Mouse (Mus musculus) midbrain, postnatal 0 days (tissue): ENCODE measurements at regions not wholly inside any gene's neighbourhood (a gene's known extent, or its start where the extent isn't known, plus 50 kb on each side); places are given as distances from the start of the nearest gene placed in this dataset.

Source experiments
- ATAC-seq: fragments of 200-750 bp; cut with Nextera tagmentation; 2 replicates; pipeline ENCODE4 v1.8.0; 2017; ENCODE audit warnings: moderate number of reproducible peaks, mild to moderate bottlenecking, moderate TSS enrichment, moderate library complexity; ENCODE audit not compliant: low FRiP score
- DNase-seq: peaks from one replicate; pipeline ENCODE4 v3.0.0-alpha.2; 2015; ENCODE audit warnings: low spot score
- H3K27ac ChIP-seq: fragments of 300-500 bp; sonication (generic); 2 replicates; pipeline ENCODE4 v1.5.1; 2014; ENCODE audit warnings: low read depth, mild to moderate bottlenecking, low read length, mixed read lengths
- H3K27me3 ChIP-seq: fragments of 300-500 bp; sonication (generic); 2 replicates; pipeline ENCODE4 v1.6.1; 2014; ENCODE audit warnings: low read length, control low read depth, mixed read lengths; ENCODE audit not compliant: insufficient read depth
- H3K36me3 ChIP-seq: fragments of 300-500 bp; sonication (generic); 2 replicates; pipeline ENCODE4 v1.6.1; 2014; ENCODE audit warnings: low read length, control low read depth, mixed read lengths; ENCODE audit not compliant: insufficient read depth
- H3K4me1 ChIP-seq: fragments of 300-500 bp; sonication (generic); 2 replicates; pipeline ENCODE4 v1.6.1; 2014; ENCODE audit warnings: mild to moderate bottlenecking, control low read depth, antibody characterized with exemption, low read length, mixed read lengths; ENCODE audit not compliant: insufficient read depth
- H3K4me2 ChIP-seq: fragments of 300-500 bp; sonication (generic); 2 replicates; pipeline ENCODE4 v1.6.1; 2014; ENCODE audit warnings: low read depth, mild to moderate bottlenecking, low read length, mixed read lengths; ENCODE audit not compliant: poor library complexity, severe bottlenecking
- H3K4me3 ChIP-seq: fragments of 300-500 bp; sonication (generic); 2 replicates; pipeline ENCODE4 v1.5.1; 2014; ENCODE audit warnings: low read depth, mild to moderate bottlenecking, low read length, moderate library complexity
- H3K9ac ChIP-seq: fragments of 300-500 bp; sonication (generic); replicated peaks from 2 replicates; pipeline ENCODE4 v1.6.1; 2014; ENCODE audit warnings: mild to moderate bottlenecking, low read length, moderate library complexity, mixed read lengths; ENCODE audit not compliant: poor library complexity, severe bottlenecking
- H3K9me3 ChIP-seq: fragments of 300-500 bp; sonication (generic); 2 replicates; pipeline ENCODE4 v1.6.1; 2016; ENCODE audit warnings: low read length, control low read depth
- CTCF ChIP-seq: IDR thresholded peaks from 2 replicates; pipeline ENCODE4 v1.5.1; 2016; ENCODE audit warnings: antibody characterized with exemption, mild to moderate bottlenecking
- WGBS: fragments of 180-500 bp; shearing (Covaris S2); extraction: QIAGEN DNeasy Blood & Tissue Kit; methylation state at CpG from one replicate; pipeline ENCODE4 v1.1.7; 2014; 5-methylcytosine and 5-hydroxymethylcytosine counted together

GRCm38 (mm10) chr10:66904552-66905367 lies 191.2 kb upstream of the Jmjd1c start:
- no peak overlapping the region for H3K27ac ChIP-seq
- H3K4me2 ChIP-seq: no peak overlapping the region
- ATAC-seq (no peak), DNase-seq (no peak)
- no peaks in the 10 kb centered on the region for H3K27me3 ChIP-seq
- no peak overlapping the region for H3K4me3 ChIP-seq
- no peaks in the 10 kb centered on the region for H3K36me3 ChIP-seq
- TF ChIP-seq CTCF: no peak
- H3K9me3 ChIP-seq: no peaks in the 10 kb centered on the region
- WGBS: 56% methylated on average over 10 of the region's 10 CpGs
- no peaks in the 10 kb centered on the region; the same call in 1 of the 2 replicates for H3K4me1 ChIP-seq
- no peak overlapping the region for H3K9ac ChIP-seq

- no peak for TF ChIP-seq CTCF
- no peaks in the 10 kb centered on the region for H3K36me3 ChIP-seq
- no peak overlapping the region for H3K27ac ChIP-seq
- WGBS: 52% methylated on average over 4 of the region's 4 CpGs
- no peak for DNase-seq
- H3K27me3 ChIP-seq: no peaks in the 10 kb centered on the region
- H3K4me1 ChIP-seq: no peaks in the 10 kb centered on the region
- H3K9me3 ChIP-seq: no peaks in the 10 kb centered on the region
- ATAC-seq: no peak
- H3K4me2 ChIP-seq: no peak overlapping the region
- no peak overlapping the region for H3K9ac ChIP-seq
- no peak overlapping the region for H3K4me3 ChIP-seq
Measured at GRCm38 (mm10) chr10:66907842-66908241, 188.1 kb upstream of the Jmjd1c start.

- no peak overlapping the region for H3K4me3 ChIP-seq
- H3K4me1 ChIP-seq: peaks cover 4% of the 10 kb centered on the region; the same call in 1 of the 2 replicates
- ATAC-seq (no peak), DNase-seq (peak; percentile 92)
- peak; percentile 97 for TF ChIP-seq CTCF
- no peak overlapping the region for H3K4me2 ChIP-seq
- no peaks in the 10 kb centered on the region for H3K27me3 ChIP-seq
- WGBS: 14% methylated on average over 12 of the region's 12 CpGs
- no peaks in the 10 kb centered on the region for H3K9me3 ChIP-seq
- H3K36me3 ChIP-seq: no peaks in the 10 kb centered on the region
- no peak overlapping the region for H3K9ac ChIP-seq
- no peak overlapping the region for H3K27ac ChIP-seq
Measured at GRCm38 (mm10) chr10:66909204-66909889, 186.6 kb upstream of the Jmjd1c start.

- Histone ChIP-seq H3K4me3 (no peak overlapping the region), H3K9ac (no peak overlapping the region), H3K27me3 (no peaks in the 10 kb centered on the region), H3K36me3 (no peaks in the 10 kb centered on the region), H3K9me3 (no peaks in the 10 kb centered on the region), H3K27ac (no peak overlapping the region), H3K4me2 (no peak overlapping the region), H3K4me1 (peaks cover 4% of the 10 kb centered on the region; the same call in 1 of the 2 replicates)
- no peak for TF ChIP-seq CTCF
- DNase-seq: no peak
- ATAC-seq: no peak
- 75% methylated on average over 17 of the region's 17 CpGs for WGBS
Measured at GRCm38 (mm10) chr10:66909905-66910681, 185.8 kb upstream of the Jmjd1c start.

GRCm38 (mm10) chr10:66911261-66911911 lies 184.5 kb upstream of the Jmjd1c start:
- Histone ChIP-seq H3K36me3 (no peaks in the 10 kb centered on the region), H3K27ac (no peak overlapping the region), H3K4me3 (no peak overlapping the region), H3K4me2 (no peak overlapping the region), H3K9me3 (no peaks in the 10 kb centered on the region), H3K4me1 (peaks cover 4% of the 10 kb centered on the region; the same call in 1 of the 2 replicates), H3K9ac (no peak overlapping the region), H3K27me3 (no peaks in the 10 kb centered on the region)
- ATAC-seq (no peak), DNase-seq (no peak)
- TF ChIP-seq CTCF: no peak
- 65% methylated on average over 10 of the region's 10 CpGs for WGBS
